Mouse (Mus musculus): Measurements from ENCODE around the gene Prr18. TPM values are rescaled to one million over a fixed set of nuclear protein-coding genes. Genes with fewer than 3 reads are reported as not detected.
"Not testable (repeated sequence)": the region's sequence is repeated elsewhere in the genome, so short reads cannot be mapped to it uniquely, and the experiment has no call there.

The Prr18 gene
- not detected in 2 replicates for polyA plus RNA-seq (2012; ENCODE audit: insufficient read depth, insufficient read length, missing spikeins)

GRCm38 (mm10) chr17:8337159-8337558 lies at the start of gene Prr18:
Gene Prr18 (plus strand): TSS chr17:8337459.
- H3K4me3 ChIP-seq (ENCODE audit: insufficient read depth, low read depth, low read length); H3K4me1 ChIP-seq (ENCODE audit: control insufficient read depth, insufficient read depth, insufficient read length, low read length); H3K27ac ChIP-seq (replicated peaks; ENCODE audit: low read depth, low read length): not testable (repeated sequence)

GRCm38 (mm10) chr17:8289993-8290679 lies 47.1 kb upstream of the Prr18 start:
- Histone ChIP-seq H3K4me3 (ENCODE audit: insufficient read depth, low read depth, low read length) (no peak overlapping the region), H3K27ac (replicated peaks; ENCODE audit: low read depth, low read length) (no peak overlapping the region), H3K4me1 (ENCODE audit: control insufficient read depth, insufficient read depth, insufficient read length, low read length) (peaks cover 3% of the 10 kb centered on the region)

- Histone ChIP-seq H3K4me3 (ENCODE audit: insufficient read depth, low read depth, low read length) (no peak overlapping the region), H3K4me1 (ENCODE audit: control insufficient read depth, insufficient read depth, insufficient read length, low read length) (peaks cover 3% of the 10 kb centered on the region; the same call in 1 of the 2 replicates), H3K27ac (replicated peaks; ENCODE audit: low read depth, low read length) (peak overlapping the region; percentile 72)
Observed at GRCm38 (mm10) chr17:8290736-8291135, 46.5 kb upstream of the Prr18 start.

GRCm38 (mm10) chr17:8295825-8296224 lies 41.4 kb upstream of the Prr18 start:
- Histone ChIP-seq H3K27ac (replicated peaks; ENCODE audit: low read depth, low read length) (no peak overlapping the region), H3K4me3 (ENCODE audit: insufficient read depth, low read depth, low read length) (no peak overlapping the region), H3K4me1 (ENCODE audit: control insufficient read depth, insufficient read depth, insufficient read length, low read length) (peaks cover 11% of the 10 kb centered on the region)

GRCm38 (mm10) chr17:8296313-8296844 lies 40.9 kb upstream of the Prr18 start:
- 0 out of 2 replicates have a peak overlapping the region, but pooled peaks have one; percentile 36 for H3K27ac ChIP-seq (replicated peaks; ENCODE audit: low read depth, low read length)
- H3K4me1 ChIP-seq (ENCODE audit: control insufficient read depth, insufficient read depth, insufficient read length, low read length), result peaks cover 8% of the 10 kb centered on the region

GRCm38 (mm10) chr17:8297746-8298145 lies 39.5 kb upstream of the Prr18 start:
- H3K4me1 ChIP-seq (ENCODE audit: control insufficient read depth, insufficient read depth, insufficient read length, low read length), result peaks cover 8% of the 10 kb centered on the region
- H3K4me3 ChIP-seq (ENCODE audit: insufficient read depth, low read depth, low read length), result no peak overlapping the region
- peak overlapping the region; percentile 65 for H3K27ac ChIP-seq (replicated peaks; ENCODE audit: low read depth, low read length)

More at GRCm38 (mm10) chr17:8296313-8296844, 40.9 kb upstream of the Prr18 start:
- H3K4me3 ChIP-seq (ENCODE audit: insufficient read depth, low read depth, low read length), result no peak overlapping the region

- Histone ChIP-seq H3K27ac (replicated peaks; ENCODE audit: low read depth, low read length) (peak overlapping the region; percentile 65), H3K4me3 (ENCODE audit: insufficient read depth, low read depth, low read length) (no peak overlapping the region), H3K4me1 (ENCODE audit: control insufficient read depth, insufficient read depth, insufficient read length, low read length) (peaks cover 8% of the 10 kb centered on the region)
Observed at GRCm38 (mm10) chr17:8298281-8298680, 39.0 kb upstream of the Prr18 start.

- no peak overlapping the region for H3K4me3 ChIP-seq (ENCODE audit: insufficient read depth, low read depth, low read length)
- peak overlapping the region; percentile 96 for H3K27ac ChIP-seq (replicated peaks; ENCODE audit: low read depth, low read length)
- peaks cover 8% of the 10 kb centered on the region for H3K4me1 ChIP-seq (ENCODE audit: control insufficient read depth, insufficient read depth, insufficient read length, low read length)
Observed at GRCm38 (mm10) chr17:8299524-8299923, 37.7 kb upstream of the Prr18 start.

- Histone ChIP-seq H3K27ac (replicated peaks; ENCODE audit: low read depth, low read length) (peak overlapping the region; percentile 26; the same call in 1 of the 2 replicates), H3K4me1 (ENCODE audit: control insufficient read depth, insufficient read depth, insufficient read length, low read length) (peaks cover 20% of the 10 kb centered on the region), H3K4me3 (ENCODE audit: insufficient read depth, low read depth, low read length) (no peak overlapping the region)
Observed at GRCm38 (mm10) chr17:8301515-8301914, 35.7 kb upstream of the Prr18 start.

- no peak overlapping the region for H3K27ac ChIP-seq (replicated peaks; ENCODE audit: low read depth, low read length)
- peaks cover 20% of the 10 kb centered on the region for H3K4me1 ChIP-seq (ENCODE audit: control insufficient read depth, insufficient read depth, insufficient read length, low read length)
- H3K4me3 ChIP-seq (ENCODE audit: insufficient read depth, low read depth, low read length), result no peak overlapping the region
Observed at GRCm38 (mm10) chr17:8302772-8303438, 34.4 kb upstream of the Prr18 start.

GRCm38 (mm10) chr17:8303671-8304070 lies 33.6 kb upstream of the Prr18 start:
- Histone ChIP-seq H3K27ac (replicated peaks; ENCODE audit: low read depth, low read length) (no peak overlapping the region), H3K4me1 (ENCODE audit: control insufficient read depth, insufficient read depth, insufficient read length, low read length) (peaks cover 20% of the 10 kb centered on the region), H3K4me3 (ENCODE audit: insufficient read depth, low read depth, low read length) (no peak overlapping the region)

- no peak overlapping the region for H3K4me3 ChIP-seq (ENCODE audit: insufficient read depth, low read depth, low read length)
- H3K27ac ChIP-seq (replicated peaks; ENCODE audit: low read depth, low read length), result peak overlapping the region; percentile 61
- H3K4me1 ChIP-seq (ENCODE audit: control insufficient read depth, insufficient read depth, insufficient read length, low read length), result peaks cover 12% of the 10 kb centered on the region
Observed at GRCm38 (mm10) chr17:8305801-8306200, 31.5 kb upstream of the Prr18 start.

GRCm38 (mm10) chr17:8310838-8311614 lies 26.2 kb upstream of the Prr18 start, which contains the start of gene Sft2d1:
Gene Sft2d1 (plus strand): TSS chr17:8311102.
- peaks cover 11% of the 10 kb centered on the region for H3K4me1 ChIP-seq (ENCODE audit: control insufficient read depth, insufficient read depth, insufficient read length, low read length)
- H3K4me3 ChIP-seq (ENCODE audit: insufficient read depth, low read depth, low read length), result peak within 1 kb of the TSS; percentile 93
- H3K27ac ChIP-seq (replicated peaks; ENCODE audit: low read depth, low read length), result peak within 1 kb of the TSS; percentile 79

GRCm38 (mm10) chr17:8311751-8312150 lies 25.5 kb upstream of the Prr18 start:
- Histone ChIP-seq H3K4me3 (ENCODE audit: insufficient read depth, low read depth, low read length) (peak overlapping the region; percentile 93), H3K27ac (replicated peaks; ENCODE audit: low read depth, low read length) (peak overlapping the region; percentile 27; the same call in 1 of the 2 replicates)

GRCm38 (mm10) chr17:8313976-8314375 lies 23.3 kb upstream of the Prr18 start:
- no peak overlapping the region for H3K27ac ChIP-seq (replicated peaks; ENCODE audit: low read depth, low read length)
- H3K4me1 ChIP-seq (ENCODE audit: control insufficient read depth, insufficient read depth, insufficient read length, low read length), result peaks cover 11% of the 10 kb centered on the region
- no peak overlapping the region for H3K4me3 ChIP-seq (ENCODE audit: insufficient read depth, low read depth, low read length)

More at GRCm38 (mm10) chr17:8311751-8312150, 25.5 kb upstream of the Prr18 start:
- H3K4me1 ChIP-seq (ENCODE audit: control insufficient read depth, insufficient read depth, insufficient read length, low read length), result peaks cover 11% of the 10 kb centered on the region

All from brown adipose tissue, adult 24 weeks (tissue).